Mouse (Mus musculus) fibroblast of lung, adult 2 months (primary cell): ENCODE results near the gene Dact3.

ENCODE experiments used
- DNase-seq: peaks from one replicate; pipeline ENCODE4 v3.0.0-alpha.2; 2011; ENCODE audit warnings: low read depth

Gene Dact3

DNA sequence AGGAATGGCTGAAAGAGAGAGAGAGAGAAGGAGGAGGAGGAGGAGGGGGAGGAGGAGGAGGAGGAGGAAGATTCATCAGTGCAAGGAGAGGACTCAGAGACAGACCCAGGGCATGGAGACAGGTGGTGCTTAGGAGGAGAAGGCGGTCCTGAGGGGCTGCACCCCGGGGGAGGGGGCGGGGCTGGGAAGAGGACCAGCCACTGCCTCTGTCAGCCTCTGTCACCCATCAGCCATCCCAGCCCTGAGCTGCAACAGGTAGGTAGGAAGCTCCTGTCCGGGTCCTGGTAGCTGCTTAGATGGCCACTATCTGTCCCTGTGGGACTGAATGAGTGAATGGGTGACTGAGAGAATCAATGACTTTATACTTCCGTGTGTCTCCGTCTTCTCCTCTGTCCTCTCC lies 18.5 kb downstream of the Dact3 start:
- no peak for DNase-seq

DNA sequence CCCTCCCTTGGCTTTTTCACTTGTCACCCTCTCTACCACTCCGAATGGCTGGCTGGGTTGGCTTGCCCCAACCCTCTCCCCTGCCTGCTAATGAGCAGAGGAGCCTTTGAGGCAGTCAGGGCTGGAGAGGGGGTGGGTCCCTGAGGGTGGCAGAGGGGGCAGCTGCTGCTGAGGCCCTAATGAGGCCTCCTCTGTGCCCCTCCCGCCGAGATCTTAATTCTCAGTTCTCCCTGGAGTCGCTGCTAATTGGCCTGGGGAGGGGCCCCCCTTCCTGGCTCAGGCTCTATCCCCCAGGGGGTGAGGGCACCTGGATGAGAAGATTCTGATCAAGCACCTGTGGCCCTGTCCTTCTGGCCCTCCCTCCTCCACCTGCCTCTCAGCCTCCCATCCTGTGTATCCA lies 19.2 kb downstream of the Dact3 start:
- no peak for DNase-seq

DNA sequence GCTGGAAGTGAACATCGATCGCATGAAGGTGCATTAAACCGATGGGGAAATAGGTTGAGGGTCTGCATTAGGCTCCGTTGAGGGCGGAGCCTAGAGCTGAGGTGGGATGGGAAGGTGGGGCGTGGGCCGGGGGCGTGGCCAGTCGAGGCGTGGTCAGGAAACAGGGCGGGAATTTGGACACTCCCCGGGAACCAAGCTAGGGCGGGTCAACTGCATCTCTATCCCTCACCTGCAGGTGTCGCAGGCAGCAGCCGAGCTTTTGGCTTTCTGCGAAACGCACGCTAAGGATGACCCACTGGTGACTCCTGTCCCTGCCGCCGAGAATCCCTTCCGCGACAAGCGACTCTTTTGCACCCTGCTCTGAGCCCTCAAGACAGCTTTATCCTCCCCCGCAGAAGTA lies 19.9 kb downstream of the Dact3 start:
- DNase-seq = no peak

DNA sequence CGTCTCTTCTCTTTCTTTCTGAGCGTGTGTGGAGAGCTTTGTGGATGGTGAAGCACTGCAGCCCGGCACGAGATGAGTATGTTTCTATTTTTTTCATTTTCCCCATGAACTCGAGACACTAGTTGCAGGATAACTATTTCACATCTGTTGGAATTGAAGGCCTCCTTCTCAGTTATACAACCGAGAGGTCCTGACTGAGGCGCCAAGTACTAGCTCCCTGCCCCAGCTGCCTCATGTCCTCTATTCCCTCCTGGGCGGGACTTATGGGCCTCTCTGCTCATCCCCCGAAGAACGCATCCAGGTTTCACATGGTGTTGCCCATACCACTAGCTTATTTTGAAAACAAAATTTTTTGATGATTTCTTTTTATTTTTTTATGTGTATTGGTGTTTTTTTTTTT lies 20.4 kb downstream of the Dact3 start:
- no peak for DNase-seq

DNA sequence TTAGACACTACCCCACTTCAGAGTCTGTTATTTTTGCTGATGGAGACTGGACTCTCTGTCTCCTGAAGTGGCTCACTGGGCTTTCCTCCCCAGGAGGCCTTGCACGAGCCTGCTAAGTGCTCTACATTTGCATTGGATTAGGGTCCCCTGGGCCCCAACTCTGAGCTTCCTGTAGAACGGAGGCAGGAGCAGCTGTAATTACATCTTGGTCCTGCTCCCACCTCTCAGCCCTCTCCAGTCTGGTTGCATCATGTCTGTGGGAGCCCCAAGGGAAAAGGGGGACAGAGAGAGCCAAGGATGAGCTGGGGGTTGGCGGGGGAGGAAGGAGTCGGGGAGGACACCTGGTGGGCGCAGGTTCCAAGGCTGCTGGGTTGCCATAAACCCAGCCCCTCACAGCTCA lies 25.4 kb downstream of the Dact3 start:
- DNase-seq = no peak

DNA sequence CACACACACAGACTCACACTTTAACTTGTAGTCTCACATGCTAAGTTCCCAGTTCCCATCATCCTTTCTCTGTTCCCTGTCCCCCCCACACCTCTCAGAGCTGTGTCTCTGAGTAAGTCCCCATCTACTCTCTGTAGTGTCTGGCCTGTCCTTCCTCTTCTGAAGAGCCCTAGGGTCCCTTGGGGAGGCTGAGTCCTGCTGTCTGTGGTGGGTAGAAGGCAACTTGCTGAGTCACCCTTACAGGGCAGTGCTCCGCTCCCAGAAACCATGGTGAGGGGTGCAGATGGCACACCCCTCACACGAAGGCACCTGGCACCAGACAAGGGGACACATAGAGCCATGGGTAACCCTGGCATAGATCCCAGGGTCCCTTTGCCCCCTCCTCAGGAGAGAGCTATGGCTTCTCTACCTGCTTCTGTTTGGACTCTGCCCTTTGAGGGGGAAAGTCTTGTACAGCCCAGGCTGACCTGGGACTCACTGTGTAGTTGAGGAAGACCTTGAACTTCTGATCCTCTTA lies 28.4 kb downstream of the Dact3 start:
- DNase-seq = no peak

DNA sequence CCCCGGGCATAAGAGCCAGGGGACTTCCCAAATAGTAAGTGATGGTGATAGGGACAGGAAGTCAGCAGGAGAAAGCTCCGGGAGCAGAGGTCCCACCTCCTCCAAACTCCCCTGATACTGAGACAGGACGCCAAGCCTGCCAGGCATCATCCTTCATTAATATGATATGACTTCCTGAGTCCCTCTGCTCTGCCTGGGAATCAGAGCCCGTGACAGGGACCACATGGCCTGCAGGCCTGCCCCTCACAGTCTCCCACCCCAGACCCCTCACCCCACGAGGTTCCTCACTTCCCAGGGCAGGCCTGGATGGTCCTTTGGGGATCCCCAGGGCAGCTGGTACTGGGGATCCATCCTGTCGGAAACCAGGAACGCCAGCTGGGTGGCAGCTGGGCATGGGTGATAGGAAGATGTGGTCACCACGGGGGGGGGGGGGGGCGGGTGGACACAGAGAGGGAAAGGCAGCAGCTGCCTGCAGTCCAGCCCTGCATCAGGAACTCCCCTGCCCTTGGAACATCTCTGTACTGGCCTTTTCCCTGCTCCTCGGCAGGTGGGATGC lies 29.1 kb downstream of the Dact3 start:
- DNase-seq = no peak

DNA sequence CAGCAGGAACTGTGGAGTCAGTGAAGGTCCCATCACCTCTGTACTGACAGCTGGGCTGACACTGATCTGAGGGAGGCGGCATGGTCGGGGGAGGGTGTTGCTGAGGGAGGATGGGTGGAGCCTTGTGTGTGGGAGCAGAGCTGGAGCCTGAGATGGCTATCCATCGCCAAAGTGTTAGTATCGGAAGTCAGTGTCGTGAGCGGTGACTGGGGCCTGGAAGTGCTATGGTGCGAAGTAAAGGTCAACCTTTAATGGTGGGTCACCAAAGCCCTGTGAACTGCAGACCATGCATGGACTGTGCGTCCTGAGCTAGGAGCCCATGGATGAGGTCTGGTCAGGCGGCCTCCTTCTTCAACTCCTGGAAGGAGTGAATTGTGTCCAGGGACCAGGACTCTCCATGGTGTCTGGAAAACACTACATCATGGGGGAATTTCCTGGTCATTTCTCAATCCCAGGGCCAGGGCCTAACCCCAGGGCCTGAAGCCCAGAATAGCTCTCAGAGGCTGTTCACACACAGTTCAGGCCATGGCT lies 30.4 kb downstream of the Dact3 start:
- no peak for DNase-seq

DNA sequence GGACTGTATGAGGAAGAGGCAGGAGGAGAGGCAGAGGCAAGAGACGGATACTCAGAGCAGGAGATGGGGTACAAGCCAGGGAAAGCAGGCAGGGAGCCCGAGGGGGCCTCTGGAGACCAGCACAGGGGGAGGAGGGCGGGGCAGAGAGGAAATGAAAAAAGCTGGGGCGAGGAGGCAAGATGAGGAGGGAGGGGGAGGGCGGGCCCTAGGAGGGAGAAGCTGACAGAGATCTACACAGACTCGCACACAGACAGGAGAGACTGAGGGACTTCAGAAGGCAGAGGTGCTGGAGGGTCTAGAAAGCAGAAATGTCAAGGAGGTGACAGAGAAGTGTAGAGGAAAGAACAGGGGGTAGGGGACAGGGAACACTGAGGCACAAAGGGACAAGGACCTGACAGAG lies 31.2 kb downstream of the Dact3 start, which contains the start of gene Ptgir:
Gene Ptgir, plus strand, starts transcription at position 210 of the 400 bp plus-strand sequence.
- no peak for DNase-seq

DNA sequence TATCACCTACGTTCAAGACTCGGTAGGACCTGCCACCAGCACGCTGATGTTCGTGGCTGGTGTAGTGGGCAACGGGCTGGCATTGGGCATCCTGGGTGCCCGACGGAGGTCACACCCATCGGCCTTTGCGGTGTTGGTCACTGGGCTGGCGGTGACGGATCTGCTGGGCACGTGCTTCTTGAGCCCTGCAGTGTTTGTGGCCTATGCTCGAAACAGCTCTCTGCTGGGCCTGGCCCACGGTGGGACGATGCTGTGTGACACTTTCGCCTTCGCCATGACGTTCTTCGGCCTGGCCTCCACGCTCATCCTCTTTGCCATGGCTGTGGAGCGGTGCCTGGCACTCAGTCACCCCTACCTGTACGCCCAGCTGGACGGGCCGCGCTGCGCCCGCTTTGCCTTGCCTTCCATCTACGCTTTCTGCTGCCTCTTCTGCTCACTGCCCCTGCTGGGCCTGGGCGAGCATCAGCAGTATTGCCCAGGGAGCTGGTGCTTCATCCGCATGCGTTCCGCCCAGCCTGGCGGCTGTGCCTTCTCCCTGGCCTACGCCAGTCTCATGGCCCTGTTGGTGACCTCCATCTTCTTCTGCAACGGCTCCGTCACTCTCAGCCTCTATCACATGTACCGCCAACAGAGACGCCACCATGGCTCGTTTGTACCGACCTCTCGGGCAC lies 31.9 kb downstream of the Dact3 start:
- DNase-seq = no peak

DNA sequence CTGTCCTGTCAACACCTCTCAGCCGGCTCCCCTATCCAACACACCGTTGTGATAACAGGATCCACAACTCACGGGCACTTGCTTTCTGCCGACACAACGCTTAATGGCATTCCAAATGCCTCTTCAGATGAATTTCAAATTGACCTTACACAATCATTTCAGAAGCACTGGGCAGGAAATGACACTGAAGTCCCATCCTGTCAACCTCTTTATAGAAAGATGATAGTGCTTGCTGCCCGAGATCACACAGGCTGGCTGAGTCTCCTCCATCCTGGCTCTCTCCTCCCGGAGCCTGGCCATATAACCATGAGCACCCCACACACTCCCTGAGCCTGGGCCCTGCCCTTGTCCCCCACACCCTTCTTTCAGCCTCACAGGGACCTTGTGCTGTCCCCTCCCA lies 32.7 kb downstream of the Dact3 start:
- no peak for DNase-seq

DNA sequence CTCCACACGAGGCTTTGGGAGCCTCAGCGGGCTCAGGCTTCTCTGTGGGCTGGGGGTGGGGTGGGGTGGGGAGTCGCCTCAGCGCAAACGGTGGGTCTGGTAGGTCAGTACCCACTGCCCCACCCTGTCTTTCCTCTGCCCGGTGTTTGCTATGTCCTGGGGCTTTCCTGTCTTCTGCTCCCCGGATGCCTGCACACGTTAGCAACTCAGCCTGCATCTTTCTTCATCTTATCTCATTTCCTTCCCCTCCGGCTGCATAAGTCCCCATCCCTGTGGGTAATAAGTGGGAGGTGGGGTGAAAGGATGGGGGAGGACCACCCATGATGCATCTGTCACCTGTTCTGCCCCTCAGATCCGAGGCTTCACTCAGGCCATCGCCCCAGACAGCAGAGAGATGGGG lies 33.2 kb downstream of the Dact3 start:
- DNase-seq = no peak

DNA sequence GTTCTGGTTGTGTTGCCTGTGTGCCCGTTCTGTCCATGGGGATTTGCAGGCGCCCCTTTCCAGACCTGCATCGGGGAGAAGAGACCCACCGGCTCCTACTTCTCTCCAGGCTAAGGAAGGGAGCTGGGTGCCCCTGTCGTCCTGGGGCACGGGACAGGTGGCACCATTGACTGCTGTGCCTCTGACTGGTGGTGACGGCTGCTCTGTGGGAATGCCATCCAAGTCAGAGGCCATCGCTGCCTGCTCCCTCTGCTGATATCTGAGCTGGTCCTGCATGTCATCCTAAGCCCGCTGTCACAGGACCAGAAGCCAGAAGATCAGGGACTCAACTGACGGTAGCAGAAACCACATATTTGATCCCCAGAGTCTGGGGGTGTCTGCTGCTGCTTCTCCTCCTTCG lies 33.7 kb downstream of the Dact3 start:
- no peak for DNase-seq

DNA sequence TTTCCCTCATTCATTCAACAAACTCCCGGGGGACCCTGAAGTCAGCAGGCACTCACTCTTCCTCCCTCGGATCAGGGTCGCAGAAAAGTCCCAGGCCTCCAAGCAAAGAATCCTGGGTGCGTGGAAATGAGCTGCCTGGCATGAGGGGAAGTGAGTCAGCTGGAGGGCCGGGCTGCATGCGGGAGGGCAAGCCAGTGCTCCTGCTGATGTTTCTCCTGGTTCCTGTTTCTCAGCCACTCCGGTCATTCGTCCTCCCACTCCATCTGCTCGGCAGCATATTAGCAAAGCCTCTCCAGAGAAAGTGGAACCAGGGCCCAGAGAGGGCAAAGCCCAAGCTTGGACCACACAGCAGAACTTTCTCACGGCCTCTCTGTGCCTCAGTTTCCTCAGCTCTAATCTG lies 34.8 kb downstream of the Dact3 start:
- DNase-seq = no peak

DNA sequence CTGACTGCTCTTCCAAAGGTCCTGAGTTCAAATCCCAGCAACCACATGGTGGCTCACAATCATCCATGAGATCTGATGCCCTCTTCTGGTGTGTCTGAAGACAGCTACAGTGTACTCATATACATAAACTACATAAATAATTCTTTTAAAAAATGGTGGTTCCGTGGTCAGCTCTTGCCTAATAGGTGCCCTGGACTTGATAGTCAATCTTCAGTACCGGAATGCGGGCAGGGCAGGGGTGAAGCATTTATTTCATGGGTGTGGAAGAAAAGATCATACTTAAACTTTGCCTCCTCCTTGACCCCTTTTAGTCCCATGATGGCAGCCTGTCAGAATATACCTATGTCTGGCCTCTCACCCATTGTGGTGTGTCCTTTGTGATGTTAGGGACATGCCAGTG lies 36.8 kb downstream of the Dact3 start:
- no peak for DNase-seq

DNA sequence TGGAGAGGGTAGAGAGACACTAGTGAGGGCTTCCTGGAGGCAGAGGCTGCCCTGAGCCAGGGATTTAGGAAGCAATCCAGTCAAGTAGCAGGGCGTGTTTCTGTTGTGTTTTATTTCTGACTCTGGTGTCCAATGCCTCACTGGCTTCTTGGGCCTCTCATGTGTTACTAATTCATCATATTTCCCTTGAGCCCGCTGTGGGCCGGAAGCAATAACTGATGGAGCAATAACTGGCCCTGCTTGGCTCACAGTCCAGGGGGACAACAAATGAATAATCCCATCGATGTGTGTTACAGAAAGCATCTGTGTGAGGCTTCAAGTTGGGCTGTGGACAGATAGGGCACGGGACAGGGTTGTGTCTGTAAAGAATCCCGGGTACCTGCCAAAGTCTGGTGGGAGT lies 37.2 kb downstream of the Dact3 start:
- DNase-seq = peak; percentile 85

DNA sequence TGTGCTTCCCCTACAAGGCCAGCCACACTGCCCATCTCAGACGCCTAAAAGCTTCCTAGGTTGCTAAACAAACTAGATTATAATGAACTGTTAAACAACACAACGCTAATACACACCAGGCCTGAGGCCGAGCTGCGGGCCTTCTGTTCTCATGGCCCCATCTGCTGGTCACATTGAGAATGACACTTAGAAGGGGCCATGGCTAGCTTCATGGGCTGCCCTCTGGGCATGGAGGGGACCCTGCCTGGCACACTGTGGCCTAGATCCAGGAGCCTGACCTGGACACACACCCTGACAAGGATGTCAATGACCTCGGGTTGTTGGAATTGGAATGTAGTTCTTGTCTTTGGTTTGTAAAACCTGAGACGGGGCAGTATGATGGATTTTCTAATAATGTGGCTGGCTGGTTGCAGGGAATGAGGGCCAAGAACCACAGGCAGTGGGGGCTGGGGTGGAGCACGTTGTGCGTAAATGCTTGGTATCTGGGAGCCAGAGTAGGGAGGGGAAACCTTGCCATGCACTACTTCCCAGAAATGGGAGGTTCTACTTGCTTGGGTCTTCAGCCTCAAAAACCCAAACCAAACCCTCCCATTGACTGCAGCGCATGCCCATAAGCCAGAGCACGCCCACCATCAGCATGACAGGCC lies 38.8 kb downstream of the Dact3 start:
- peak; percentile 91 for DNase-seq

DNA sequence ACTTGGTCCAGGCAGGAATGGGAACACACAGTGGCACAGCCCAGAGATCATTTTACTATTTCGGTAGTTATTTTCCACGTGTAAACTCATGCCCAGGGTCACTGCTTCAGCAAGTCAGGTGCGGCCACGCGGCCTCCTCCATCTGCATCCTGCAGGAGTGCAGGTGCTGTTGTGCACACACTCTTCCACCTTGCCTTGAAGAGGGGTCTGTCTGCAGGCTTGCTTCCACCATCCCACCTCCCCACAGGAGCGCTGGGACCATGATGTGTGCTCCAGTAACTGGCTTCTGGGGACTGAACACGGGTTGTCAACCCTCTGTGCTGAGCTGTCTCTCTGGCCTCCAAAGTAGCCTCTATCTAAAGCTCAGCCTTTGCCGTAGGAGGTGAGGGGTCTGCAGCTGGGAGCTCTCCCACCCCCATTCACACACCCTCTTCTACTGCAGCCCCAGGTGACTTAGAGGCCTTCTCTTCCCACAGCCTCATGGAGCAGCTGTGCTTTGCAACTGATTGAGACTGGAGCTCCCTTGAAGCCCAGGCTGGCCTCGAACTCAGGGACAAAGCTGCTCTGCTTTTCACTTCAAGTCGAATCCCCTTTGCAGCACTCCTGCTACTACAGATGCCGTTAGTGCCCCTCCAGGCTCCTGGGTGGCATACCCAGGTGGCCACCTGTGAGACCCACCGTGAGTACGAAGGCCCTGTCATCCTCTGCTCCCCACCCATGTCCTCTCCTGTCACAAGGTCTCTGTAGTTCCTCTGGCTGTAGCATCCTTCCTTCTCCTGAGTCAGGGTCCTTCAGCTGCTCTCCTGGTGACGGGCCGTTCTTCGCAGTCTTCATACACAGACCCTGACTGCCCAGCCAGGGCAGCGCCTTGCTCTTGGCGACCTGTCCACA lies 39.6 kb downstream of the Dact3 start:
- DNase-seq = no peak

DNA sequence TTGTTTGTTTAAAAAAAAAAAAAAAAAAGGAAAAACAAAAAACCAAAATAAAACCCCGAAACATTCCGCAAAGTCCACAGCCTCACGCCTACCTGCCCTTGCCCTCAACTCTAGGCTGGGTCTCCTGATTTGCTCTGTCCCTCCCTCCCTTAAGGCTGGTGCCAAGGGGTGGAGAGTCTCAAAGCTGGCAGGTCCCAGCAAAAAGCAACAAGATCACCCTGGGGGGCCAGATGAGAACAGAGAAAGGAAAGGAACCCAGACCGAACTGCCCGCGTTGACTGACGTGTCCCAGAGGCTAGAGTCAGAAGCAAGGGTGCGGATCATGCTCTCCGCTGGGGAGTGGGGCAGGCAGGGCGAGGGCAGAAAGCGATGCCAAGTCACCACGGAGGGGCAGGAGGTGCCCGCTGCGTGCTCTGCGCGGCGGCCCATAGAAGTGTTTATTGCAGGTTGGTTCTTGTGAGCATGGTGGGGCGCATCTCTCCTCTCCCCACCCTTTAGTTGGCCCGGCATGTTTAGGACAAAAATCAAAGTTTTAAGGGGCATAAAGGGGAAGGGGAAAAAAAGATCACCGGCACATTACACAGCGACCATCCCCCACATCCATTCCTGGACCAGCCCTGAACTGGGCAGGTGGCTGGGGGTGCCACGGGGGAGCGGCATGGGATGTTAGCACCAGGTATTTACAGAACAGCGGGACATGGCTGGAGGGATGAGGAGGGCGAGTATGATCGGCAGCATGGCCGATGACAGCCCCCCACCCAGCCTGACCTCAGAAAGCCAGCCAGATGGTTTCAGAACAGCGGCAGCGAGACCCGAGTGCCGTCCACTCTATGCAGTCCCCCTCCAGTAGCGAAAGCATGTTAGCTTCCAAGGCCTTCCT lies 40.6 kb downstream of the Dact3 start:
- DNase-seq = no peak

DNA sequence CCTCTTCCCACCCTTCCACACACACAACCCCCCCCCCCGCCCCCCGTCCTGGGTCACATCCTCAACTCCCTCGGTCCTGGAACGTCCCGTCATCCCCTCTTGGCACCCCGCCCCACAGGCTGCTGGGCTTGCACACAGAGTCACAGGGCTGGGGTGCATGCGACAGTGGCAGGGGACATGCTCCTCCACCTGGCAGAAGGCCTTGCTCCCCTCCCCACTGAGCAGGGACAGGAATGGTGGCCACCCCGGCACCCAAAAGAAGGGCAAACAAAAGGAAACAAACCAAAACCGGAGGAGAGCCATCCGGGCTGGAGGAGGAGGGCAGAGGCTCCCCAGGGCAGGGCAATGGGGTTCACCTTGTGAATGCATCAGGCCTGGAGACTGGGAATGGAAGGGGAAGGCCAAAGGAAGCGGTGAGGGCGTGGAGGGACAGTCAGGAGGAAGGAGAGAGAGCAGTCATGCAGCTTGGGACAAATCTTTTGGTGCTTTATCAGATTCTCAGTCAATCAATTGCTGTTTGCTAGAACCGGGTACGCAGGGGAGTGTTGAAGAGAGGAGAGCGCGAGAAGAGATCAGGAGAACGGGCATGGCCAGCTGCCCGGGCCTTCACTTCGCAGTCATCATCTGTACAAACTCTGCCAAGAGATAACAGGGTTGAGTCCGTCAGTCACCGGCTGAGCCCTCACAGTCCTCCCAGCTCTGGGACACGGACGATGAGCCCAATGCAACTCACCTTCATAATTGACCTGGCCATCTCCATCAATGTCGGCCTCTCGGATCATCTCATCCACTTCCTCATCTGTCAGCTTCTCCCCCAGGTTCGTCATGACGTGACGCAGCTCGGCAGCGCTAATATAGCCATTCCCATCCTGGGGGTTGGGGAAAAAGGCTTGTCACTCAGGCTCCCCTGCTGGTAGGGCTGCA lies 41.5 kb downstream of the Dact3 start:
- no peak for DNase-seq
